Mouse (Mus musculus) adrenal gland, postnatal 4 days (tissue): ENCODE data around the gene Plch2. TPM values are rescaled to one million over a fixed set of nuclear protein-coding genes. Genes with fewer than 3 reads are reported as not detected.

ENCODE experiments used
- DNase-seq, 2 experiments: peaks; one replicate each; pipeline ENCODE4 v3.0.0; 2021 to 2022; ENCODE audit warnings: low spot score in 2 of 2, mixed read lengths in 2 of 2
- total RNA-seq, 2 experiments: library from RNA; stranded (reverse); gene quantifications; 2 replicates each; pipeline ENCODE4 v1.2.3; 2021

The Plch2 gene
- total RNA-seq, 2 experiments from 2014 or later = 1.1 to 1.6 TPM

DNA sequence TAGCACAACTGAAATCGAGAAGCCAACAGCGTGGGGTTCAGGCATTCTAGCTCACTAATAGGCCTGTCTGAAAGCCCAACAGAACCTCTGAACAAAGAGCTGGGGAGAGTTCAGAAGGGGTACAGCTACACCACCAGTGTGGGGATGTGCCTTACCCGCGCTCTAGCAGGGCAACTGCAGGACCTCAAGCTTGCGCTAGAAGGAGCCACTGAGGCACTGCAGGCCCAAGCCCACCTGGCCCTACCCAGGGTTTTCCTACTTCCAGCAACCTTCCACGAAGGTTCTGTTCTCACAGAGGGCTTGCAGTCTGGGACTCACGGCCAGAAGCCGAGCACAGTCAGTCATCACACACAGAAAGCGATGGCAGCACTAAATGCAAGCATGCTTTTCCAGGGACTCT is 18.6 kb upstream of the Plch2 start:
- DNase-seq = no peak

DNA sequence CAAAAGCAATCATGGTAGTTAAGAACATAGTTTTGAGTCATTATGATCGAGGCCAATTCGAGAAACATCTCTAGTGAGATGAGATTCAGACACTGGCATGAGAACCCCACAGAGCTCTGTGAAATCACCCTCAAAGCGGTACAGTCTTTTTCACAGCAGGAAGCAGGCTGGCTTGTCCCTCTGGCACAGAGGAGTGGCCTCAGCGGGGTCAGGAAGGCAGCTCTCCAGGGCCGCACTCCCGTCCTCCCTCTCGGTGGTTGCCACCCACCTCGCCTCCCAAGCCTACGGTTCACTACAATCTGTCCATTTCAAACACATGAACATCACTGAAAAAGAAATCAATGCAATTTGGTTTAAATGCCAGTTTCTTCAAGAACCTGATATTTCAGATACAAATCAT is 17.8 kb upstream of the Plch2 start:
- DNase-seq = no peak

DNA sequence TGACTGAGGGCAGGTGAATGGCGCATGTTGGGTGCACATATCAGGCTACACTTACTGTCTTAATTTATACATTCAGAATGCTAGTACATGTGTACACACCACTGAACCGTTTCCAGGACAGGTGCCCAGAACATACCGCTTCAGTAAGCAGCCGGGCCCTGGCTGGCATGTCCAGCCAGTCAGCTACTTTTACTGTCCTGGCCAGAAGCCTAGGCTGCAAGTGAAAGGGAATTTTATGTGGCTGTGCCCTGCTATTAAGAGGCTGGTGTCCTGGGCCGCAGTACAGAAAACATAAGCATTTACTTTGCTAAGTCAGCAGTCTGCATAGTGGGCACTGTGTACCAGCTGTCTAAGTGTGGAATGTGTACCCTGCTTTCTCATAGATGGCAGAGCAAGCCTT is 14.3 kb upstream of the Plch2 start:
- DNase-seq = no peak

DNA sequence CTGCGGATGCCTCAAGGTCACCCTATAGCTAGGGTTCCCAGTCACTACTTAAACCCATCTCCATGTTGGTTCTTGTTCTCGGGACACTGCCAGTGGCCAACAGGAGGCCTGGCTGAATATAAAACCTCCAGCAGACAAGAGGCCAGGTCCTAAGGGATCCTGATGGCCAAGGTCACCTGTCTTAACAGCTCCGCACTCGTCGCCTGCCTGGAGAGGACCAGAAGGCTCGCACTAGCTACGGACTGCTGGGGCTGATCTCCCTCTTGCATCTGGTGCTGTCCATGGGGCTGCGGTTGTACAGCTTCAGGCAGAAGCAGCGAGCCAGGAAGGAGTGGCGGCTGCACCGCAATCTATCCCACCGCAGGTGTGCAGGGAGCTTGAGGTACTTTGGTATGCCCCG is 13.6 kb upstream of the Plch2 start:
- no peak for DNase-seq

DNA sequence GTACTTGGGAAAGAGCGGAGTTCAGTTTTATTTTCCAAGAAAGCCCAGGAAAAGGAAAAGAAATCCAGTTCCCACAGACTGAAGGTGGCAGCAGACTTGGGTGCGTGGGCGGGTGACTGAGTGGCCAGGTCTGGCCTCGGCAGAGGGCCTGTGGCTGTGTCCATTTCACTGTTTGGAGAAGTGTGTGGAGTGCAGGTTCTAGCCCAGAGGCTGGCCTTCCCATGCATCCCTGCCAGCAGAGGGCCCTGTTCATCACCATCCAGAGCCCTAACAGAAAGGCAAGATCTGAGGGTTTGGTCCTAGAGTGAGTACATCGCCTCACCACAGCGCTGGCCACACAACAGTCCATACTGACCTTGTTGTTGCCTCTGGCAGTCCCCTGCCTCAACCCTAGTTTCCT is 12.6 kb upstream of the Plch2 start:
- no peak for DNase-seq

DNA sequence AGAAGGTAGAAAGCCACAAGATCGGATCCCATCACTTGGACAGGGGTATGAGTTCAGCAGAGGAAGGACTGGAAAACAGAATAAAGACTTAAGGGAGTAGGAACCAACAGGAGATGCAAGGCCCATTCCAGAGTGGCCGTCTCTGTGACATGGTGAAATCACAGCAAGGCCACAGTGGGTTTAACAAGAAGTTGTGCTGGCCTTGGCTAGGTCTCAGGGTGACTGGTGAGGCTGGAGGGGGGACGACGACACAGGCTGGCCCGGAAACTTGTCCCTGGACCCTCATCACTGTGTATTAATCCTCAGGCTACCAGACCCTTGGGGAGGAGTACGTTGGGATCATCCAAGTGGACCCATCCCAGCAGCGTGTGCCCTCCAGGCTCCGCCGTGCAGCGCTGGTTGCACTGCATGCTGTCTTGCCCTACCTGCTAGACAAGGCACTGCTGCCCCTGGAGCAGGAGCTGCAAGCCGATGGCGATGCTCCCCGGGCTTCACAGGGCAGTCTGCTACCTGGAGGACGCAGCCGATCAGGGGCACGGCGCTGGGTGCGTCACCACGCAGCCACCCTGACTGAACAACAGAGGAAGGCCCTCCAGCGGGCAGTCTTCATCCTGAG is 11.9 kb upstream of the Plch2 start:
- no peak for DNase-seq

DNA sequence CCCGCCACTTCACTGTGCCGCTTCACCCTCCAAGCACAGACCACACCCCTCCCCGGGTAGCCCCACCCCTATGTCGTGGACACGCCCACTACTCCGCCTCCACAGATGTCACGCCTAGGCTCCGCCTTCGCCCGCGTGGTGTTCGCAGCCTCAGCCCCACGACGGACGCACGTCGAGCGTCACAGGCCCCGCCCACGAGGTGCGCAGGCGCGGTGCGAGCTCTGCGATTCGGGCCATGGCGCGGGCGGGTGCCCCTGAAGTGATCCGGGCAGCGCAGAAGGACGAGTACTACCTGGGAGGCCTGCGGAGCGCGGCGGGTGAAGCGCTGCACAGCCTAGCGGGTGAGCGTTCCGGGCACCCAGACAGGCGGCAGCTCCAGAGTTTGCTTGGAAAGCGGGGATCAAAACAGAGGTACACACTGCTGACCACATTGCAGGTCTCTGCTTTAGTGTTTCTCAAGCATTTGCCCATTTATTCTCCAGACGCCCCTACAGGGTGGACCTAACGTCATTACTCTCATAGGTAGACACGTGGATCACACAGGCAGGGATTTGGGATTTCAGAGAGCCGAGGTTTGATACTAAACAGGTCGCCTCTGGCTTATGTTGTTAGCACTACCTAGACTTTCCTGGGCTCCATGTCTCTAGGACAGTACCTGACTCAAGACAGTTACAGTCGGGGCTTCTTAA is 10.4 kb upstream of the Plch2 start, which contains the start of gene Pex10:
Gene Pex10 (plus strand): TSS at position 183 of the 689 bp plus-strand sequence.
- DNase-seq = peak; percentile 93 to 95

DNA sequence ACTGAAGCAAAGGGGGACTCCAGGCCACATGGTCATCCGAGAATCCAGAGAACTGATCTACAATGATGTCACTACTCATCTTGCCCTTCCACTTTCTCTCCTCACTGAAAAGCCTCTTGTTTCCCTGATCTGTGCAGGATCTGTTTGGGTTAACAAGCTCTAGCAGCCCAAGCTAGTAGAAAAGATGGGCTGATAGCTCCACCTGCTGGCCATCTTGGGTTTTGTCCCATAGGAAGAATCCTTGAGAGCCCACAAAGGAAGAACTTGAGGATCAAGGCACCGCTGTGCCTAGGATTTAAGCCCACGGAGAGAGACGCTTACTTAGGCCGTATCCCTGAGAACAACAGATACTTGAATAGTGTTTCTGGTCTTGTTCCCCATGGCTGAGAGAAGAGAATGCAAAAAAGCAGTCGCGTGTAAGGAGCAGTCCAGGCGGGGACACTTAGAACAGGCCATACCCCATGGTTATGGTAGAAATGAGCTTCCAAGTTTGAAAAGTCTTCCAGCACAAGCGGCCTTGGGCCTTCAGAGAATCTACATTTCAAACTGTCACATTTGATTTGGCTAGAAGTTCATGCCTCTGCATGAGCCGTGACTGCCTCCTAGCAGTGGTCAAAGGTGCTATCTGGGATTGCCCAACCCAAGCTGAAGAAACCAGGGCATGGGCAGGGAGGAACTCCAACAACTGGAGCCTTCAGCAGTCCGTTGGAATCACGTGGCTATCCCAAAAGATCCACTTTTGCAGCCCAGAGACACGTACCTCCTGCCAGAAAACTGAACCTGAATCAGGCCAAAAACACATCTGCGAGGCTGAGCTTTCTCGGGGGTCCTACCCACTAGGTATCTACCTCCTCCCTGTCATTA is 9.6 kb upstream of the Plch2 start:
- DNase-seq = peak; percentile 64 to 80

DNA sequence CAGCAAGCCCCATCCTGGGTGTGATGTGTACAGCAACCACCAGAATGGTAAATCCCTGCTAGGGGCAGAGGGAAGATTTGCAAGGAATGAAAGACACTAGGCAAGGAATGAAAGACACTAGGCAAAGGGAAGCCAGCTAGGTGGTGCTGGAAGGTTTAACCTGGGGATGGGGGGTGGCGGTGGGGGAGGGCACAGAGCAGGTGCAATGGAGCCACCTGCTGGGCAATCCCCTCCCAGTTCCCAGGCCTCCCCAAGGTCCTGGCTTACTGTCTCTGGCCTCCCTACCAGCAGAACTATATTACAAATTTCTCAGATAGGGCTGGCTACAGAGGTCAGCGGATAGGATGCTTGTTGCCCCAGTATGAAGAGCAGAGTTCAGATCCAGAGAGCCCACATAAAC is 7.9 kb upstream of the Plch2 start:
- DNase-seq = no peak

DNA sequence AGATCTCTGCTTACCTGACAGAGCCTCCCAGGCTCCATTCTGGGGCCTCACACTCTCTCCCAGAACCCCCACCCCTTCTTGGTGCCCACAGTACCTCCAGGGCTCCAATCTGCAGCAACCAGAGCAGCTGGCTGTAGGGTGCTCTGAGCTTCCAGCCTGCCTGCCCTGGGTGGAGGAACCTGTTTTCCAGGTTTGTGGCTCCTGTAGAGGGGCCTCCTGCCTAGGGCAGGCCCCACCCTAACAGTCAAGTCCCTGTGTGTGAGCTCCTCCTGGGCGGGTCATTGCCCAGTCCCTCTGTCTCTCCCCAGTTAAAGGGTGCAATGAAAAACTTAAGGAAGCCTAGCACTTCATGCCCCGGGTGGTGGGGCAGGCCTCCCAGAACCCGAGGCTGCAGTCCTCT is 7.3 kb upstream of the Plch2 start:
- DNase-seq = no peak

DNA sequence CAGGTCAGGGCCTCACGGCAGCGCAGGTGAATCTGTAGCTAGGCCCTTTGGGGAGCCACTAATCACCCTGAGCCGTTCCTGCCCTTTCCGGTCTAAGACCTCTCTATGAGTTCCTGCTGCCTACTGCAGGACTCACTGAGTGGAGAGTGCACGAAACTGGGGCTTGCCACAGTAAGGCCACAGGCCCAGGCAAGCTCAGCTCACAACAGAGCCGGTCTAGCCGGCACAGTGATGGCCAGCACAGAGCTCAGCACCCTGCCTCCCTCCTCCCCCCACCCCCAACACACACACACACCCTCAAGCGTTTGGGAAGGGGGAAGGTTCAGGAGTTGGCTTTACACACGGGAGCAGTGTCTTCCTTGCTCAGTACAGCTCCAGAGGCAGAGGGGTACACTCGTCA is 1.7 kb upstream of the Plch2 start:
- no peak for DNase-seq

DNA sequence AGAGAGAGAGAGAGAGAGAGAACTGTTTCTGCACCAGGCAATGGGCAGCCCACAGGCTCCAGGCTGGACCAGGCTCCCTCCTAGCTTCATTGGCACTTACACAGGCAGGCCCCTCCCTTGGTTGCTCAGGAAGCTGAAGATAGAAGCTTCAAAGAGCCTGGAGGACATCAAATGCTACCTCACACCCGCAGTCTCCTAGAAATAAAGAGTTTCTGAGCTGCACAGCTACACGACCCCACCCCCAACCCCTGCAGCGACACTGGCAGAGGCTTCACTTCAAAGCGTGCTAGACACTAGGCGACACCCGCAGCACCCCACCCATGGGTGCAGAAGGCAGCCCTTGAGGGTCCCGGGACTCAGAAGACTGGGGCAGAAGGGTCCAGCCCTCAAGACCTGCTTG is 6.5 kb downstream of the Plch2 start:
- no peak for DNase-seq

DNA sequence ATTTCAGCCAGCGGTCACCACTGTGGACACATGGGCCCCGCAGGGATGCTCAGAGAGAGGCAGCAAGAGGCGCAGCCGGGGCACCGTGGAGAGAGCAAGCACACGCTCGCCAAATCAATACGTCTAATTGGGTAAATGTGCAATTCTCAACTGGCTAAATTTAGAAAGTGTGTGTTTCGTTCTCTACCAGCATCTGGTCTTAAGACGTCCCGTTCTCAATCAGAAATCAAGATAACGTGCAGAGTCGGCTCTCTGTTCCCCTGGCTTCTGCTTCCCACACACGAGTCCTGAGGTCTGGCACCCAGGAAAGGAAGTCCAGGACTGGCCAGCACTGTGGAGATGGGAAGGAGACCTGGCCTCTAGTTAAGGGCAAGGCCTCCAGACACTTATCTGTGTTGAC is 9.9 kb downstream of the Plch2 start:
- DNase-seq = no peak

DNA sequence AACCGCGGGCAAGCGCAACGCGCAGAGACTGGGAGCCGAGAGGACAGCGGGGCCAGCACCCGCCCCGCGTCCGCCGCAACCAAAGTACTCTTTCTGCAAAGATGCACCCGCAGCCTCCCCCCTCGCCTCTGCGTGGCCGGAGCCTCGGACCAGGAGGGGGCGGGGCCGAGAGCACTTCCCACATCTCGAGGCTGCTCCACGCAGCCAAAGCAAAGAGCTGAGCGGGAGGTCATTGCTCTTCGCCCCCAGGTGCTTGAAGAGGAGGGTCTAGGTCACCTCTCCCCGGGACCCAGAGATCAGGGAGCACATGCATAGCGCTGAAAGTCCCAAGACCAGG is 13.3 kb downstream of the Plch2 start:
- DNase-seq = no peak

DNA sequence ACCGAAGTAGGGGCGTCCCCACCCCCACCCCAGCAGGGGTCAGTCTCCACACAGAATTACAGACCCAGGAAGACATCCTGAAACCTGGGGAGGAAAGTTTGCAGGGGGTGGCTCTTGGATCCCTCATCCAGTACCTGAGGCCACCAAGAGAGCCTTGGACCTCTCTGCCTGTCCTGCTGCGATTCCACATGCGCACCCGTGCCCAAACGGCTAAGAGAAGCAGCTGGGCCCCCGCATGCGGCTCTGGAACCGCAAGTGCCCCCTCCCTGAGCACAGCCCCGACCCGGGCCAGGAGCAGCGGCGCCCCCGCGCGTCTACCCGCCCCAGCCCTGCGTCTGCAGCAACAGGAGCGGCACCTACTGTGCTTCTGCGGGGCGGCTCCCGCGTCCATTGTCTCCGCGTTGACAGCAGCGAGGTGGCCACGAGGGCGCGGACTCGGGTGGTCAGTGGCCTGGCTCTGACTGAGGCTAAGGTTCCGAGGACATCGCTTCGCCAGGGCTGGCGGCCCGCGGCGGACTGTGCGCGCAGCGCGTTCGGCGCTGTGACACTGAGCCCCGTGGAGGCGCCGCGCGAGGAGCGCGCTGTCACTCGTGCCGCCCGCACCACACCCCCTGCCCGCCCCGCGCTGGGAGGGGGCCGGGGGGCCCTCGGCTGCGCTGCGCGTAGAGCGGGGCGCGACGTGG is 13.8 kb downstream of the Plch2 start:
- DNase-seq = no peak

DNA sequence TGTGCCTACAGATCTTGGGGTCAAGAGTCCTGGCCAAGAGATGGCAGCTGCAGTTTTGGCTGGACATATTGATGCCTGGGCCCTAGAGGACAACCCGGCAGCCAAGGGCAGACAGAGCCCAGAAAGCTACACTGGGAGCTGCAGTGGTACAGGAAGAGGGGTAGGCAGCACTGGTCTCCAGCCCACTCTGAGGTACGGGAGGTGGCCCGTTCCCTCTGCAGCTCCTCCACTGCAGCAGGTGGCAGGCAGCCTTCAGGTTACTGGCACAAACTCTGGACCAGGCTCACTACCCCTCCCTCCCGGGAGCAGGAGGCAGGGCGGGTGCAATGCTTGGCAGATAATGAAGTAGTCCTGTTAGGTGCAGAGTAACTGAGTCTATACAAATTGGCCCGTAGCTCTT is 15.9 kb downstream of the Plch2 start:
- DNase-seq = no peak

DNA sequence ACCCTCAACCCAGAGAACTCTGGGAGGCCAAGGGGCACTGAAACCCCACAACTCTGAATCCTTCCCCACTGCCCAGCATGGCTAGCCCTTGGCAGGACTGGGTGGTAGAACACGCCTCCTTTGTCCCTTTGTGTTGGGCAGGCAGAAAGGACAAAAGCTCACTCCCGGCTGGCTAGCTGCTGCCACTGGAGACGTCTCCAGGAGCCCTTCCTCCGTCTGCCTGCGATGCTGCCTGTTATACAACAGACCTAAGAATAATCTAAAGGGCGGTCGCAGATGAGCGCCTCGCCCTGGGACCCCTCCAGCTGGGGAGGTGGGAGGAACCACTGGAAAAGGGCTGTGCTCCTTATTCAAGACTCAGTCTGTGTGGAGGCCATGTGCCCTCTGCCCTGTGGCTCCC is 16.4 kb downstream of the Plch2 start:
- DNase-seq = no peak

DNA sequence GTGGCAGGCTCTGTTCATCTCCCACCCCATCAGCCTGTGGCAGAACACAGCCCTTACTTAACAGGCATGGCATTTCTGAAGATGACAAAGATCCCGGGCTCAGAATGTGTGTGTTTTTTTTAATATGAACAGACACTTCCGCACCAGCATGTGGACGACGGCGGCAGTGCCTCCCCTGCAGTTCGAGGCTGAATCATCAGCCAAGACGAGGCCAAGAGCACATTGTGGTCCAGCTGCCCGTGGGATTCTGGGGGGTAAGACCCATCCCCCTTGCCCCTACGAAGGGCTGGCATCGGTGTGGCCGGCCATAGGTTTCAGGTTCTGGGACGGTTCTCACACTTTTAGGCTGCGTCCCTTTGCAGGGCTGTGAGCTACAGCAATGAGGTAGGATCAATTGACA is 21.8 kb downstream of the Plch2 start:
- no peak for DNase-seq

DNA sequence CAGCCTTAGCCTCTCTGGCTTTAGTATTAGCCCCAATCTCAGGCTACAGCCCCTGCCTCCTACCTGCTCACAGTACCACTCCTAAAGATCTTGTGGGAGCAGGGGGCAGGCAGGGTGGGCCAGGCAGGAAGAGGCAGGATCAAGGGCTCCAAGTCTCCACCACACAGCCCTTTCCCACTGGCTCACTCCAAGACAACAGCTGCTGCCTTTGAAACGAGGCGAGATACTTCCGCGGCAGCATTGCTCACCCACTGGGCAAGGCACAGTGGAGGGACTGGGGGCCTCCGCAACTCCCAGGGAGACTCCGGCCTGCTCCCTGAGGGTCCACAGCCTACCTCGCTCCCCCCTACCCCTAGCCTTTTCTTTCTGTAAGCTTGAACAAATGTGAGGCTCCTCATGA is 22.4 kb downstream of the Plch2 start:
- no peak for DNase-seq

DNA sequence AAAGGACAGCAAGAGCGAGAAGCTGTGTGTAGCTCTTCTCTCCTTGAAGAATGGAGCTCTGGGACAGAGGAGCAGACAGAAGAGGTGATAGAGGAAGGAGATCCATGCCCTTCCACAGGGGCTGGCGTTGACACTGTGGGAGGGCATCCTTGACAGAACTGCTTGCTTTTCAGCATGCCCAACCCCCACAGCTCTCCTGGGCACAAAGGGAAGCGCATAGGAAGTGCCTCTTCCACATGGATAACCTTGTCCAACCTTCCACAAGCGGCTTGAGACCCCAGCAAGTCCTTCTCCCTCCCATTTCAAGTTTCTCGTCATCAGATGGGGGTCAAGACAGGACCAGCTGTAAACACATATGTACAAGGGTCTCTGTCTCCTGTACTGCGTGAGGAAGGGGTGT is 23.5 kb downstream of the Plch2 start:
- no peak for DNase-seq

DNA sequence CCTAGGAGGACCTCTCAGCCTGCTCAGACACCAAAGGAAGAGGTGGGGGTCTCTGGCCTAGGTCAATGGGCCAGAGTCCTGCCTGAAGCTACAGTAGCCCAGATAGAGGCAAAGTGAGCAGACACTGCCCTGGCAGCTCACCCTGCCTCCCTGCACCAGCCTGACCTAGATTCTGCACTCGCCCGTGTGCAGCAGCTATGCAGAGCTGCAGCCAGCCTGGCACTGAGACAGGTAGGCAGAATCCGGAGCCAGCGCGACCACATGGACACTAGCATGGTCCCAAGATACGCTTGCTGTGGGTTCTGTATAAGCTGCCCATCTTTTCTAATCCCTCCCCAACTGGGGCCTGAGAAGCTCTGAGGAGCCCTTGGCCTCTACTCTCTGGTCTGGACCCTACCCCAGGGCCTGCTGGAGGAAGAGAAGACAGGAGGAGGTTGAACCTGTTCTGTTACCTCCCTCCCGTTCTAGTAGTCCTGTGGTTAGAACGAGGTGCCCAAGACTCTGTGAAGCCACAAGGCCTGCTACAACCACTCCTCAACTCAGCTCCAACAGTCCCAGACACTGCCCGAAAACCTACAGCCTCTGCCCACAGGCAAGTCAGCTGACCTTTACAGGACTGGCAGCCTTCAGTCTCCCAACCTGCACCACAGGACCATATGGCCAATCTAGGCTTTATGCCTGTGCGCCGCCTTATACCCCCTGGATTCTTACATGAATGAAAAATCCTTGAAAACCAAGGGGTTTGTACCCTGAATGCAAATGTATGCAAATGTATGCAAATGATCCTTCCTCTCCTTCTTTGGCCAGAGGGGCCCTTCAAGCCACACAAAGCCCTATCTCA is 32.2 kb downstream of the Plch2 start:
- no peak for DNase-seq
